Mouse (Mus musculus) lung, postnatal 0 days (tissue): ENCODE data around the gene Bcr. TPM values are rescaled to one million over a fixed set of nuclear protein-coding genes. Genes with fewer than 3 reads are reported as not detected.
A peak's percentile ranks its signal among the peaks of the same experiment; 100 is the strongest.

Experiments used
- ATAC-seq: fragments of 200-750 bp; cut with Nextera tagmentation; 2 replicates; pipeline ENCODE4 v1.8.0; 2017; ENCODE audit warnings: moderate library complexity
- DNase-seq: peaks from one replicate; pipeline ENCODE4 v3.0.0-alpha.2; 2016; ENCODE audit warnings: low spot score
- H3K27ac ChIP-seq: fragments of 300-500 bp; sonication (generic); 2 replicates; pipeline ENCODE4 v1.5.1; 2014; ENCODE audit warnings: antibody characterized with exemption, mild to moderate bottlenecking, low read length, mixed read lengths
- H3K27me3 ChIP-seq: fragments of 300-500 bp; sonication (generic); replicated peaks from 2 replicates; pipeline ENCODE4 v1.6.1; 2014; ENCODE audit warnings: low read length, mixed read lengths; ENCODE audit not compliant: insufficient read depth
- H3K36me3 ChIP-seq: fragments of 300-500 bp; sonication (generic); 2 replicates; pipeline ENCODE4 v1.6.1; 2014; ENCODE audit warnings: low read length, mixed read lengths; ENCODE audit not compliant: insufficient read depth
- H3K4me1 ChIP-seq: fragments of 300-500 bp; sonication (generic); 2 replicates; pipeline ENCODE4 v1.6.1; 2014; ENCODE audit warnings: antibody characterized with exemption, low read depth, low read length, mixed read lengths; ENCODE audit not compliant: insufficient read depth
- H3K4me2 ChIP-seq: fragments of 300-500 bp; sonication (generic); replicated peaks from 2 replicates; pipeline ENCODE4 v1.6.1; 2014; ENCODE audit warnings: low read depth, mild to moderate bottlenecking, low read length, moderate library complexity, mixed read lengths
- H3K4me3 ChIP-seq: fragments of 300-500 bp; sonication (generic); 2 replicates; pipeline ENCODE4 v1.5.1; 2014; ENCODE audit warnings: low read depth, low read length
- H3K9ac ChIP-seq: fragments of 300-500 bp; sonication (generic); replicated peaks from 2 replicates; pipeline ENCODE4 v1.6.1; 2014; ENCODE audit warnings: low read depth, mild to moderate bottlenecking
- H3K9me3 ChIP-seq: fragments of 300-500 bp; sonication (generic); 2 replicates; pipeline ENCODE4 v1.6.1; 2016; ENCODE audit warnings: low read length, mixed read lengths
- CTCF ChIP-seq: IDR thresholded peaks from 2 replicates; pipeline ENCODE4 v1.5.1; 2016; ENCODE audit warnings: antibody characterized with exemption, mild to moderate bottlenecking
- EP300 ChIP-seq: IDR thresholded peaks from 2 replicates; pipeline ENCODE4 v1.6.1; 2016; ENCODE audit warnings: antibody characterized with exemption, mild to moderate bottlenecking, control low read depth
- WGBS: fragments of 180-500 bp; shearing (Covaris S2); extraction: QIAGEN DNeasy Blood & Tissue Kit; methylation state at CpG from one replicate; pipeline ENCODE4 v1.1.7; 2014; 5-methylcytosine and 5-hydroxymethylcytosine counted together
- polyA plus RNA-seq: library from polyadenylated mRNA; unstranded; fragments of >200 nt; fragmentation: Nextera tagmentation; extraction: Ambion mirVana; gene quantifications from 2 replicates; pipeline ENCODE4 v1.2.1, GENCODE M21; 2015

The Bcr gene
- polyA plus RNA-seq, 1 experiment from 2014 or later: 20.2 TPM

GRCm38 (mm10) chr10:75105099-75105461 is 44.7 kb downstream of the Bcr start:
- no peak overlapping the region for H3K27ac ChIP-seq
- no peak overlapping the region for H3K9ac ChIP-seq
- no peak overlapping the region for H3K4me2 ChIP-seq
- 34% methylated on average over 4 of the region's 4 CpGs for WGBS
- H3K27me3 ChIP-seq: no peaks in the 10 kb centered on the region
- H3K4me1 ChIP-seq: peaks cover 20% of the 10 kb centered on the region; the same call in 1 of the 2 replicates
- peak; percentile 80 for DNase-seq
- TF ChIP-seq EP300: no peak
- TF ChIP-seq CTCF: no peak
- no peaks in the 10 kb centered on the region for H3K9me3 ChIP-seq
- H3K36me3 ChIP-seq: no peaks in the 10 kb centered on the region
- no peak overlapping the region for H3K4me3 ChIP-seq
- peak; percentile 82 for ATAC-seq

GRCm38 (mm10) chr10:75105687-75106086 is 45.3 kb downstream of the Bcr start:
- Histone ChIP-seq H3K4me3 (no peak overlapping the region), H3K36me3 (no peaks in the 10 kb centered on the region), H3K4me2 (no peak overlapping the region), H3K27ac (no peak overlapping the region), H3K9ac (no peak overlapping the region), H3K9me3 (no peaks in the 10 kb centered on the region), H3K27me3 (no peaks in the 10 kb centered on the region), H3K4me1 (peaks cover 15% of the 10 kb centered on the region; the same call in 1 of the 2 replicates)
- no peak for DNase-seq
- TF ChIP-seq CTCF: no peak
- TF ChIP-seq EP300: no peak
- ATAC-seq: no peak
- 69% methylated on average over 5 of the region's 5 CpGs for WGBS

GRCm38 (mm10) chr10:75106940-75107381 is 46.6 kb downstream of the Bcr start:
- WGBS: 18% methylated on average over 5 of the region's 5 CpGs
- no peak for TF ChIP-seq CTCF
- TF ChIP-seq EP300: no peak
- H3K36me3 ChIP-seq: no peaks in the 10 kb centered on the region
- ATAC-seq (no peak), DNase-seq (no peak)
- H3K27me3 ChIP-seq: no peaks in the 10 kb centered on the region
- peaks cover 15% of the 10 kb centered on the region; the same call in 1 of the 2 replicates for H3K4me1 ChIP-seq
- no peaks in the 10 kb centered on the region for H3K9me3 ChIP-seq
- H3K4me3 ChIP-seq: no peak overlapping the region
- H3K9ac ChIP-seq: no peak overlapping the region
- no peak overlapping the region for H3K4me2 ChIP-seq
- no peak overlapping the region for H3K27ac ChIP-seq

- H3K27ac ChIP-seq: no peak overlapping the region
- no peaks in the 10 kb centered on the region for H3K36me3 ChIP-seq
- no peak for TF ChIP-seq EP300
- TF ChIP-seq CTCF: no peak
- no peak overlapping the region for H3K4me2 ChIP-seq
- H3K27me3 ChIP-seq: no peaks in the 10 kb centered on the region
- no peak overlapping the region for H3K9ac ChIP-seq
- ATAC-seq: no peak
- DNase-seq: no peak
- no peaks in the 10 kb centered on the region for H3K9me3 ChIP-seq
- 69% methylated on average over 3 of the region's 3 CpGs for WGBS
- H3K4me3 ChIP-seq: no peak overlapping the region
- H3K4me1 ChIP-seq: peaks cover 15% of the 10 kb centered on the region; the same call in 1 of the 2 replicates
These were observed 47.7 kb downstream of the Bcr start for GRCm38 (mm10) chr10:75108092-75108491.

GRCm38 (mm10) chr10:75111446-75112201 is 51.2 kb downstream of the Bcr start:
- Histone ChIP-seq H3K36me3 (no peaks in the 10 kb centered on the region), H3K9ac (no peak overlapping the region), H3K27ac (peak overlapping the region; percentile 26; the same call in 1 of the 2 replicates), H3K4me2 (no peak overlapping the region), H3K27me3 (no peaks in the 10 kb centered on the region), H3K4me1 (no peaks in the 10 kb centered on the region; the same call in 1 of the 2 replicates), H3K4me3 (no peak overlapping the region), H3K9me3 (no peaks in the 10 kb centered on the region)
- TF ChIP-seq CTCF (no peak), EP300 (no peak)
- DNase-seq (no peak), ATAC-seq (peak; percentile 43)
- WGBS: 60% methylated on average over 11 of the region's 11 CpGs

GRCm38 (mm10) chr10:75112405-75112804 is 52.0 kb downstream of the Bcr start:
- no peak for TF ChIP-seq EP300
- no peak for TF ChIP-seq CTCF
- no peaks in the 10 kb centered on the region for H3K36me3 ChIP-seq
- ATAC-seq (no peak), DNase-seq (no peak)
- no peak overlapping the region for H3K9ac ChIP-seq
- H3K9me3 ChIP-seq: no peaks in the 10 kb centered on the region
- 73% methylated on average over 3 of the region's 3 CpGs for WGBS
- no peak overlapping the region for H3K4me3 ChIP-seq
- no peaks in the 10 kb centered on the region for H3K27me3 ChIP-seq
- H3K4me1 ChIP-seq: no peaks in the 10 kb centered on the region; the same call in 1 of the 2 replicates
- H3K4me2 ChIP-seq: no peak overlapping the region
- no peak overlapping the region for H3K27ac ChIP-seq
